Mouse (Mus musculus): ENCODE measurements at regions not wholly inside any gene's neighbourhood (a gene's known extent, or its start where the extent isn't known, plus 50 kb on each side); places are given as distances from the start of the nearest gene placed in this dataset.

DNA sequence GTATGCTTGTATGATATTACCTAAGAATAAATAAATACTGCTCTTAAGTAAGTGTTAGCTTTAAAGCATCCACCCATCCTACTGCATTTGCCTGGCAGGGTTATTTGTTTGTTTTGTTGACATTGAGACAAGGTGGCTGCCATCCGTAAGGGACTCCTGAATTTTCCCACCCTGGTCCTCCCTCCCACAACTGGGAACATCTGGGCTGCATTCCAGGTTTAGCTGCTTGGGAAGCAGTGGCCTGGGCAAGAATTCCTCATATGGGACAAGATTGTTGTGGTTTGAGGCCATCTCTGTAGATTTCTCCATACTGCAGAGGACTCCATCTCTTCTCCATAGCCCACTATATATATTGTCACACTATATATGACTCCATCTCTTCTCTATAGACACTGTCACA is 125.3 kb downstream of the Gas1 start:
- Histone ChIP-seq H3K9ac (no peak overlapping the region), H3K27me3 (replicated peaks) (no peaks in the 10 kb centered on the region), H3K4me1 (no peaks in the 10 kb centered on the region), H3K27ac (no peak overlapping the region), H3K9me3 (no peaks in the 10 kb centered on the region), H3K4me2 (no peak overlapping the region), H3K36me3 (replicated peaks) (no peaks in the 10 kb centered on the region), H3K4me3 (no peak overlapping the region)
- 79% methylated on average over 1 of the region's 1 CpGs for WGBS
- no peak for ATAC-seq (replicated peaks)

DNA sequence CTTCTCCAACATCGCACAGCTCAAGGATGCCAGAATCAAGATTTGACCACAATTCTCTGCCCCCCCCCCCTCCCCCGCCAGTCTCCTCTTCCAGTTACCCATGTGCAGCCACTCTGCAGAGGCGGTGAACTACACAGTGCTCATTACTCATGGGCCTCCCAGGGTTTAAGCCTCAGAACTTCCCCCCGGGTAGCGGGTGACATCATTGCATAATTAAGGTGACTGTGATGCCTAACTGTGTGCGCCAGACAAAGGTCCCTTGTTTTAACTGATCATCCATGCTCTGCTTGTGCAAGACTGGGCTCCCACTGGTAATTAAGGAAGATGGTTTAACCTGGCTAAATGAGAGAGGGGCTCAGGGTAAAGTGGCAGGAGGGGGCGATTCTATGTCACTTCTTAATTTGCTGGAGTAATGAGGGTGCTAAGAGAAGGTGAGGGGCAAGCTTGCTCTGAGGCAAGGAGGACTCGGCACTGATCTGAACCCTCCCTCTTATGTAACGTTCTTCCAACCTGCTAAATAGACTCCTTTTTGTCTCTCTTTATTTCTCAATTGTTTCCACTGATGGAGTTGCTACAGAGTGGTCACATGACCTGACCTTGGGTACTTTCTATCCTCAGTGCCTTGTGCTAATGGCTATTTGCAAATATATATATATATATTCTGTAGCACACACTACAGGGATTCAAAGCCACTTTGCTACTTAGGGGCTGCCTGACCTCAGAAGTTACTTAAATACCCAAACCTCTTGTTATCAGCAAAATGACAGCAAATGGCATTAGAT is 126.2 kb downstream of the Gas1 start:
- no peaks in the 10 kb centered on the region for H3K27me3 ChIP-seq (replicated peaks)
- no peak overlapping the region for H3K4me2 ChIP-seq
- no peak overlapping the region for H3K9ac ChIP-seq
- H3K27ac ChIP-seq: no peak overlapping the region
- 36% methylated on average over 9 of the region's 9 CpGs for WGBS
- no peaks in the 10 kb centered on the region for H3K9me3 ChIP-seq
- no peaks in the 10 kb centered on the region for H3K36me3 ChIP-seq (replicated peaks)
- H3K4me3 ChIP-seq: no peak overlapping the region
- ATAC-seq (replicated peaks): peak; percentile 45
- peaks cover 3% of the 10 kb centered on the region; the same call in 1 of the 2 replicates for H3K4me1 ChIP-seq

DNA sequence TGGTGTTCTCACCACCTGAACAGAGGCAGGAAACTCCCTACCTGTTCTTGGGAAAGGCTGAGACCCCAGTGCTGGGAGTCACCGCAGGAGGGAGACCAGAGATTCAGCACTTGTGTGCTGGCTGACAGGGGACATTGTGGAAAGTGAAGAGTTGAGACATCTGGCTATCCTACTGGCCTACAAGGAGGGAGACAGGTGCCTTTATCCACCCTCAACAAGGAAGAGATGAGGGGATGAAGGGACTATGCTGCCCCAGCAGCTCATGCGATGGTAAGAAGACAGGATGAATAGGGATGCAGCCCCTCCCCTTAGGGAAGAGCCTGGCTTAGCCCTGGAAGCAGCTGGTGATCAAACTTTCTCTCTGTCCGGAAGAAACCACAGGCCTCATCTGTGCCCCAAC is 127.5 kb downstream of the Gas1 start:
- no peak overlapping the region for H3K4me3 ChIP-seq
- no peak for ATAC-seq (replicated peaks)
- H3K27me3 ChIP-seq (replicated peaks): no peaks in the 10 kb centered on the region
- no peak overlapping the region for H3K4me2 ChIP-seq
- H3K27ac ChIP-seq: no peak overlapping the region
- no peaks in the 10 kb centered on the region for H3K36me3 ChIP-seq (replicated peaks)
- WGBS: 69% methylated on average over 3 of the region's 3 CpGs
- H3K4me1 ChIP-seq: peaks cover 11% of the 10 kb centered on the region
- H3K9me3 ChIP-seq: no peaks in the 10 kb centered on the region
- H3K9ac ChIP-seq: no peak overlapping the region

DNA sequence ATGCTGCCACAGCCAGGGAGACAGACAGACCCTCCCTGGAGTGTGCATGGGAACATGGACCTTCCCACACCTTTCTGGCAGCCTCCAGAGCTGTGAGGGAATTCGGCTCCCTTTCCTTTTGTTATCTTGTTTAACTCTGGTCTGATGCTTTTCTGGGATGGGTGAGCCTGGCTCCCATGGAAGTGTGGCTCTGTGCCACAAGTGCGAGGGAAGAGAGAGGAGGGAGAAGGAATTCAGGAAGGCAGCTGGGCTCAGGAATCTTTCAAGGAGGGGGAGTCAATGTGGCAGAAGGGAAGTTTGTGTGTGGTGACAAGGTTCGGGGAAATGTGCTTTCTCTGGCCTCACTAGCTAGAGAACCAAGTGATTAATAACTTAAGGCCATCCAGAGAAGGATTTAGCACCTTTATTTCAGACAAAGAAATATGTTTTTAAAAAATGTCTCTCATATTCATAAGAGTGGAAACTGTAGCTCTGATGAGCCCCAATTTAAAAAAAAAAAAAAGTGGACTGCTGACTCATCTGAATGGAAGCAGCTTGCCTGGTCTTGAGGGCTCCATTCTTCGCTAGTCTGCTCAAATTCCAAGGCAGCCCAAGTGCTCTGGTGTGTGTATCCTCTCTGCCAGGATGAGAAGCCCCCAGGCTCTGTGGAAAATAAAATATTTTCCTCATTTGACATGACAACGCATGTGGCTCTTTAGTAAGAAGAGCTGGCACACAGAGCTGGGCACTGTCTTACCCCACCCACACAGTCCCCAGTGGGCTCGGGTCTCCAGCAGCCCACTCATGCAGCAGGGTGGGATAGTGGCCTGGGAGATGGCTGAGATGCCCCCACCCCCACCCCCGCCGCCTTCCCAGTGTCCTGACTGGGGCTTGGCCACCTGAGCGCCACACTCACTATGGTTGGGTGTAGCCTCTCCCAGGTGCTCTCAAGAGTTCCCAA is 129.1 kb downstream of the Gas1 start:
- ATAC-seq (replicated peaks): no peak
- 73% methylated on average over 9 of the region's 9 CpGs for WGBS
- Histone ChIP-seq H3K4me2 (no peak overlapping the region), H3K9ac (no peak overlapping the region), H3K36me3 (replicated peaks) (no peaks in the 10 kb centered on the region), H3K4me1 (peaks cover 16% of the 10 kb centered on the region), H3K9me3 (no peaks in the 10 kb centered on the region), H3K27me3 (replicated peaks) (no peaks in the 10 kb centered on the region), H3K27ac (no peak overlapping the region), H3K4me3 (no peak overlapping the region)

DNA sequence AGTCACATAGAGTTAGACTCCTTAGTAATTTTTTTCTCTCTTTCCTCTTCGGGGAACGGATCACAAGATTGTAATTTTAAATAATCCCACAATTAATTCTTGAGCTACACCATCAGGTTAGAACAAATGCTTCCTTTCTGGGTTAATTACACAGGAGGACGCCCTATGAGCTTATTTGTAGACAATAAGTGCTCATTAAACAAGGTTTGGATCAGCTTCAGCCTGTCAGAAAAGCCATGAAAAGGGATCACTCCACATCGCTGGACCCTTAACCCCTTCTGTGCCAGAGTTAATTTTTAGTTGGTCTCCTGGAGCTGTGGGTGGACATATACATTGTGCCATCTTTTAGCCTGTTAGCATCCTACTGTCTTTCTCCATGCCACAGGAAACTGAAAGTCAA is 131.4 kb downstream of the Gas1 start:
- ATAC-seq (replicated peaks): no peak
- H3K4me2 ChIP-seq: no peak overlapping the region
- WGBS: 20% methylated on average over 4 of the region's 4 CpGs
- no peaks in the 10 kb centered on the region for H3K36me3 ChIP-seq (replicated peaks)
- H3K27ac ChIP-seq: no peak overlapping the region
- peaks cover 16% of the 10 kb centered on the region for H3K4me1 ChIP-seq
- H3K27me3 ChIP-seq (replicated peaks): no peaks in the 10 kb centered on the region
- no peaks in the 10 kb centered on the region for H3K9me3 ChIP-seq
- no peak overlapping the region for H3K4me3 ChIP-seq
- no peak overlapping the region for H3K9ac ChIP-seq

DNA sequence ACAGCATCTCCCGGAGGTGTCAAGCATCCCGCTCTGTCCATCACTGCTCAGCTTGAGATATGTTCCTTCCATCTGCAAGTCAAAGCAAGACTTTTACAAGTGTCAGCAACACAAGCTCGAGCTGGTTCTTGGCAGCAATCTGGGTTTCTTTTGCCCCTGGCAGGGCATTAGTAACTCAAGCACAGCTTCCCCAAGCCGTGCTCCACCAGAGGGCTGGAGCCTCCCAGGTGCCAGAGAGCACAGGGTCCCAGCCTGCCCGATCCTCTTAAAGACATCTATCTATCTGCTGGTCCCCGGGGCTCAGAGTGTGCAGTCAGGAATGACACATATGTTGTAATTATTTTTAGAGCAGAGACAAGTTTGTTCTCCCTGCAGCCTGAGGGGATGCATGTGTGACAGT is 132.3 kb downstream of the Gas1 start:
- WGBS: 28% methylated on average over 6 of the region's 6 CpGs
- no peak overlapping the region for H3K9ac ChIP-seq
- no peak overlapping the region for H3K4me3 ChIP-seq
- no peaks in the 10 kb centered on the region for H3K27me3 ChIP-seq (replicated peaks)
- peaks cover 16% of the 10 kb centered on the region for H3K4me1 ChIP-seq
- no peak overlapping the region for H3K27ac ChIP-seq
- H3K36me3 ChIP-seq (replicated peaks): no peaks in the 10 kb centered on the region
- H3K4me2 ChIP-seq: no peak overlapping the region
- ATAC-seq (replicated peaks): no peak
- H3K9me3 ChIP-seq: no peaks in the 10 kb centered on the region

DNA sequence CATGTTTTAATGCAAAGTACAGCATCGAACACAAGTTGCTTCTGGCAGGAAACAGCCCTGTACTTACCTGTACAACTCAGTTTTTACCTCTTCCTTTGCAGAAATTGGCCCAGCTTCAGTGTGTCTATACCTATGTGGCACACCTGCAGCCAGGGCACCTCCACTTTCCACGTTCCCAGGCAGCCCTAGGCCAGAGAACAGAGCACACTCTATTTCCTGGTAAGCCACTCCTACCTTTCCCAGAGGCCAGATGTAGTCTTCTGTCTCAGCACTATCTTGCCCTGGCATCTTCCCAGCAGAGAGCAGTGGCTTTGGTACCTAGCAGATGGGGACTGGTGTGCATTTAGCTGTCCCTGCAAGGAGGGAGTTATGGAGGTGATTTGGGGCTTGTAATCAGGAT is 134.7 kb downstream of the Gas1 start:
- no peak for ATAC-seq (replicated peaks)
- Histone ChIP-seq H3K9me3 (no peaks in the 10 kb centered on the region), H3K27me3 (replicated peaks) (no peaks in the 10 kb centered on the region), H3K9ac (no peak overlapping the region), H3K36me3 (replicated peaks) (no peaks in the 10 kb centered on the region), H3K4me3 (no peak overlapping the region), H3K27ac (no peak overlapping the region), H3K4me2 (no peak overlapping the region), H3K4me1 (peaks cover 16% of the 10 kb centered on the region)
- WGBS: 85% methylated on average over 2 of the region's 2 CpGs

DNA sequence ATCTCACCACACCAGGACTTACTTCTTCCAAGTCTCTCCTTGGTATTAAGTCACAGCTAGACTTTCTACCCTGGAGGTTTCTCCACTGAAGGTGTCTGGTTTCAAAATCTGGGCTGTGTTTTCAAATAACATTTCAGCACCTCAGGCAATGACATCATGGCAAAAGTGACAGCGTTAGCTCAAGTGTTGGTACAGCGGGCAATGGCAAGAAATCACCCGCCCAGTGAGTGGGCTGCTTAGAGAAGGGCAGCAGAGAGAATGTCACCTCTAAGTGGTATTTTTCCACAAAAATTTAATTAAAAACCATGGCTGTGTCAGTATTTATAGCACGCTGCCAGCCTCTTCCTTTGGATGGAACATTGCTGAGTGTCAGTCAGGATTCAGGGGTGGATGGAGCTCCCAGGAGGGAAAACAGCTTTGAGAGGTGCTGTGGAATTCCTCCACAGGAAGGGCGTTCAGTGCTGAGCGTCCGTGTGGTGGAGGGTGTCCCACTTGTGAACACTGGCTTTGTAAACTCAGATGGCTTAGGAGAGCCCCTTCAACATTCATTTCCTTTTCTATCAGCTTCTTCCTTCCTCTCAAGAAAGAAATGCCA is 141.5 kb downstream of the Gas1 start:
- Histone ChIP-seq H3K9ac (no peak overlapping the region), H3K27ac (no peak overlapping the region), H3K36me3 (replicated peaks) (no peaks in the 10 kb centered on the region), H3K4me3 (no peak overlapping the region), H3K4me2 (no peak overlapping the region), H3K27me3 (replicated peaks) (no peaks in the 10 kb centered on the region), H3K4me1 (no peaks in the 10 kb centered on the region), H3K9me3 (no peaks in the 10 kb centered on the region)
- WGBS: 92% methylated on average over 7 of the region's 7 CpGs
- ATAC-seq (replicated peaks): no peak

DNA sequence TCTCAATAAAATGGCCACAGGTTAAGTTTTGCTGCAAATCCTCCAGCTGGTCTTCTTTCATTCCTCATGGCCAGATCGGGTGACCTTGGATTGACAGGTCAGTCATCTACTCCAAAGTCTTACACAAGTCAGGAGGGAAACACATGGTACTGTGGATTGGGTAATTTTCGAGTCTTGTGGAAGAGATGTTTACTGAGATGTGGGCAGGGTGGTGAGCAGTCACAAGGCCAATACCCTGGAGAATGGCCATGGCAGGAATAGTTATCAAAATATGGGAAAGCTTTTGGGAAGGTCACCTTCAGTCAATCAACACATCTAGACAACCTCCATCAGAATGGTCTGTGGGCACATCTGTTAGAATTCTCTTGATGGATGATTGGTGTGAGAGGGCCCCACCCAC is 144.0 kb downstream of the Gas1 start:
- H3K4me1 ChIP-seq: no peaks in the 10 kb centered on the region
- no peak overlapping the region for H3K9ac ChIP-seq
- H3K4me3 ChIP-seq: no peak overlapping the region
- H3K36me3 ChIP-seq (replicated peaks): no peaks in the 10 kb centered on the region
- H3K27ac ChIP-seq: no peak overlapping the region
- no peaks in the 10 kb centered on the region for H3K27me3 ChIP-seq (replicated peaks)
- ATAC-seq (replicated peaks): no peak
- no peaks in the 10 kb centered on the region for H3K9me3 ChIP-seq
- WGBS: 87% methylated on average over 2 of the region's 2 CpGs
- no peak overlapping the region for H3K4me2 ChIP-seq

DNA sequence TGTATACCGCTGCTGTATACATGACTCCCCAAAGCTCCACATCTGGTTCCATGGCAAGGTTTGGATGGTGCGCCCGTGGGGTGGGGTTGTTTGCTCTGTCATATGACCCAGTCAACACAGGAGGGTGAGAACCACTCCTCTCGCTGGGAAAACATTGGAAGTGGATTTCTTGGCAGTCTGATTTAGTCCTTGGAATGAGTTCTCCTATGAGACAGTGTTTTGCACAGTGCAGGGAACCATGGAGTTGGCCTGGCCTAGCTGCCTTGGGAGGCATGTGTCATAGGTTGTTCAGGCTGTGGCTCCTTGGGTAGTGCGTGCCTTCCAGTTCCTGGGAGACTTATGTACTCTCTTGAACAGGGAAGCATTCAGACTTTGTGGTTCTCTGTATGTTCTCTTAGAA is 144.6 kb downstream of the Gas1 start:
- ATAC-seq (replicated peaks): no peak
- H3K4me1 ChIP-seq: no peaks in the 10 kb centered on the region
- no peaks in the 10 kb centered on the region for H3K9me3 ChIP-seq
- H3K27ac ChIP-seq: no peak overlapping the region
- H3K9ac ChIP-seq: no peak overlapping the region
- no peaks in the 10 kb centered on the region for H3K36me3 ChIP-seq (replicated peaks)
- H3K4me3 ChIP-seq: no peak overlapping the region
- H3K27me3 ChIP-seq (replicated peaks): no peaks in the 10 kb centered on the region
- no peak overlapping the region for H3K4me2 ChIP-seq
- WGBS: 87% methylated on average over 5 of the region's 5 CpGs

DNA sequence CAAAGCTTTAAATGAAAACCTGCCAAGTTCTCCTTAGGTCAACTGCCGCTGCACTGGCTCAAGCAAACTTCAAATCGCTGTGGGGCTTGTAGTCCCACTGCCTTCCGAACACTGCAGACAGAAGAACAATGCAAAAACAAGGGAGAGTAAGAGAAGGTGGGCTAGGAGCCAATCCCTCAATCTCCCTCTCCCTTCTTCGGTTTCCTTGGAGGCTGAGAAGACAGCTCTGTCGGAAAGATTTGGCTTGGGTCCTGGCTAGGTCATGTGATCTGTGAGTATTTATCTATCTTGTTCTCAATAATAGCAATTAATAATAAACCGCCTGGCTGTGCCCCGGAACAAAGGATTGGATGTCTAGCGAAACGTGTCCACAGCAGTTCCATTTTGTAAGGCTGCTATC is 147.6 kb downstream of the Gas1 start:
- Histone ChIP-seq H3K4me2 (no peak overlapping the region), H3K9ac (no peak overlapping the region), H3K4me3 (no peak overlapping the region), H3K27me3 (replicated peaks) (no peaks in the 10 kb centered on the region), H3K4me1 (no peaks in the 10 kb centered on the region), H3K27ac (no peak overlapping the region), H3K36me3 (replicated peaks) (no peaks in the 10 kb centered on the region), H3K9me3 (no peaks in the 10 kb centered on the region)
- ATAC-seq (replicated peaks): no peak
- 65% methylated on average over 9 of the region's 9 CpGs for WGBS

DNA sequence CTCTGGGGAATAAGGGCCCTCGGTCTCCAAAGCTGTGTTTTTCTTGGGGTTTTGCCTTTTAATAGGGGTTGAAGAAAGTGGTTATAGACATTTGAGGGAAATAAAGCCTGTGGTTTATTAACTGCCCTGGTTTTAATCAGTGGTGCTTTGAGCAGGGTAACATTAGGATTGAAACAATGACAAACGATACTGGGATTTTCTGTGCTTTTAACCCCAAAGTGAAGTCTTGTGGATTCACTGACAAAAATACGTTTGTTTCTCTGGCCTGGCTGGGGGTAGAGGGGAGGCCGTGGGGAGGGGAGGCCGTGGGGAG is 157.0 kb downstream of the Gas1 start:
- Histone ChIP-seq H3K4me1 (peaks cover 7% of the 10 kb centered on the region), H3K9ac (no peak overlapping the region), H3K4me2 (no peak overlapping the region), H3K9me3 (no peaks in the 10 kb centered on the region), H3K27me3 (replicated peaks) (no peaks in the 10 kb centered on the region), H3K36me3 (replicated peaks) (no peaks in the 10 kb centered on the region), H3K4me3 (no peak overlapping the region), H3K27ac (no peak overlapping the region)
- WGBS: 19% methylated on average over 5 of the region's 5 CpGs
- ATAC-seq (replicated peaks): no peak

Measured in midbrain, embryonic 15.5 days (tissue).